Mouse (Mus musculus) common myeloid progenitor, adult 5-6 weeks (primary cell): ENCODE measurements around the gene Pcid2. TPM values are rescaled to one million over a fixed set of nuclear protein-coding genes. Genes with fewer than 3 reads are reported as not detected.

Source experiments
- ATAC-seq: replicated peaks from 2 replicates; pipeline ENCODE4 v1.8.0; 2016; ENCODE audit warnings: low read depth, mild to moderate bottlenecking, moderate TSS enrichment, inconsistent platforms; ENCODE audit not compliant: poor library complexity, severe bottlenecking
- total RNA-seq: library from RNA; stranded (forward); fragments of 200-1000, 187-1606 nt; gene quantifications from 2 replicates; pipeline ENCODE4 v1.2.3, GENCODE M21; 2017

Pcid2 gene
- total RNA-seq: 22.3 and 27.2 TPM in 2 replicates

DNA sequence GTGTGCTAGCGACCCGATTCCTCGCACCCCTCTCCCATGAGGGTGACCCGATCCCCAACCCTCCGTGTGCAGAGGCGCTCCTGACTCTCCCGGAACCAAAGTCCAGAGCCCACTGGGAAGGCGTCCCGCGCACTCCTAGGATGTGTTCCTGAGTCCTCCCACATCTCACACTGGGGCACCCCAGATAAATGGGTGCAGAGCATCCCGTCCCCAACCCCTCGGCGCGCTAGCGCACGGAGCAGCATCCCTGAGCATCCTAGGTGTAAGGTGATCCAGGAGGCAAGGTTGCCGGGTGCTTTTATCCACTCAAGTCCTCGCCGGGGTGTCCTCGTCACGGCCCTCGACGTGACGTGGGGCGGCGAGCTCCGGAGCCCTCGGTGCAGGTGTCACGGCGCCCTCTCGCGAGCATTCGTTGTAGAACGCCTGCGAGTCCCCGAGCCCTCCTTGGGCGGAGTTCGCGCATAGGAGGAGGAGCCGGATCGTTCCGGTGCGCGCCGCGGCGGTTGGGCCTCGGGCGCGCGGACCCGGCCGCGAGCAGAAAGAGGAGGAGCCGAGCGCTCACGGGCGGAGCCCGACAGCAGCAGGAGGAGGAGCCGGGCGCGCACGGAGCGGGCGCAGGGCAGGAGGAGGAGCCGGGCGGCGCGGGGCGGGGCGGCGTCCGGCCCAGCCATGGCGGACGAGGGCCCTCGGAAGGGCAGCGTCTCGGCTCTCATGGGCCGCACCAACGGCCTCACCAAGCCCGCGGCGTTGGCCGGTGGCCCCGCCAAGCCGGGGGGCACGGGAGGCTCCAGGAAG is at the start of gene Pcid2, which contains the start of gene Cul4a:
Pcid2 (minus strand) TSS at position 373 of the 795 bp plus-strand sequence.
Cul4a (plus strand) TSS at position 535 of the 795 bp plus-strand sequence.
- peak; percentile 86 for ATAC-seq

DNA sequence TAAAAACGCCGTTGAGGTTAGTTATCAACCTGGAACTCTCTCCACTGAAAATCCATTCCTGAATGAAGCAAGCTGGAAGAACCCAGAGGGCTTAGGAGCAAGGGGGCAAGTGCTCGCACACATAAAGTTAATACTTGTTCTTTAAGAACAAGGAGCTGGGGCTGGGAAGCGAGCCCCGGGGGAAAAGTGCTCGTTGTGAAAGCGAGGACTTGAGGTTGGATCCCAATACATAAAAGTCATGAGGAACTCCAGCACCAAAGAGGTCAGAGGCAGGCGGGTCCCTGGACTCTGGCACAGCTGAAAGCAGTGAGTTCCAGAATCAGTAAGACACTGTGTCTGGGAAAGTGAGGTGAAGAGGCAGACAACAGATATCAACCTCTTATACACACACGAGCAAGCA is 48.8 kb upstream of the Pcid2 start:
- no peak for ATAC-seq

DNA sequence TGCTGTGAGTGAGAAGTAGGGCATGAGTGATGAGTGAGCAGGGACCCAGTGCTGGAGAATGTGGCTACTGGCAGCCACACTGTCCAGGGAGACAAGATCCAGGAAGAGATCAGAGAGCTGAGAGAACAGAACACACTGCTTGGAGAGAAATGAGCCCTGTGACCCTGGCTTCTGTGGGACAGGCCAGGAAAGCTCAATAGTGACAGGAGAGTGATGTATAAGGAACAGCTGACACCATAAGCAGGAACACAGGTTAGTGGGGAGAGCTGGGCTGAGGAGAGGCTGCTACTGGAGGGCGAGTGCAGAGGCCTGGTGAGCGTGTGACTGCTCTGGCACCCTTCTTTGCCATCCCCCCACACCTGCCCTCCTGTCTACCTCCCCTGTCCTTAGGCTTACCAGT is 45.7 kb upstream of the Pcid2 start:
- no peak for ATAC-seq

DNA sequence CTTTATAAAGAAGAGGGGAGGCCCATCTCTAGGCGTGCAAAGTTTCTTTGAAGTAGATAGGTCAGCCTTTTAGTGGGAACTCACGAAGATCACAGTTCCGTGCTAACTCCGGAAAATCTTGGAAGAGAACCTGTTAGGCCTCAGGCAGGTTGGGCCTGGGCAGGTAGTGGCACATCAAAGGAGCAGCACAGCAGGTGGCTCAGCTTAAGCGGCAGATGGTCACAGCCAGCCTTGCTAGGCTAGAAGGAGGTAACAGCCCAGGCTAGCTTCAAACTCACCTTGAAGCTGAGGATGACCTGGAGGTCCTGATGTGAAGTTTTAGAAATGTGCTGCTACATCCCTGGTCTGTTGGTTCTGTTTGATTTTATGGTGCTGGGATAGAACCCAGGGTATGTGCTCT is 44.6 kb upstream of the Pcid2 start:
- no peak for ATAC-seq

DNA sequence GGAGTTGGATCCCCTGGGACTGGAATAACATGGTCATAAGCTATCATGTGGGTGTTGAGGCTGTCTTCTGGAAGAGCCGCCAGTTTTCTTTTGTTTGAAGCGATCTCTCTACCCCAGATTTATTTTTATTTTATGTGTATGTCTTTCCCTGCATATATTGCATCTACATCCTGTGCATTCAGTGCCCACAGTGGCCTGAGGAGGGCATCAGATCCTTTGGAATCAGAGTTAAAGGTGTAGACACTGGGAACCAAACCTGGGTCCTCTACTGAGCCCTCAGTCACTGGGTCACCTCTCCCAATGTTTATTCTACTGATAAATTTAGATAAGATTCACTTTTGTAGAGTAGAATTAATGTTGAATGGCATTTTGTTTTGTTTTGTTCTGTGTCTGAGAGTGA is 44.0 kb upstream of the Pcid2 start:
- ATAC-seq: no peak

DNA sequence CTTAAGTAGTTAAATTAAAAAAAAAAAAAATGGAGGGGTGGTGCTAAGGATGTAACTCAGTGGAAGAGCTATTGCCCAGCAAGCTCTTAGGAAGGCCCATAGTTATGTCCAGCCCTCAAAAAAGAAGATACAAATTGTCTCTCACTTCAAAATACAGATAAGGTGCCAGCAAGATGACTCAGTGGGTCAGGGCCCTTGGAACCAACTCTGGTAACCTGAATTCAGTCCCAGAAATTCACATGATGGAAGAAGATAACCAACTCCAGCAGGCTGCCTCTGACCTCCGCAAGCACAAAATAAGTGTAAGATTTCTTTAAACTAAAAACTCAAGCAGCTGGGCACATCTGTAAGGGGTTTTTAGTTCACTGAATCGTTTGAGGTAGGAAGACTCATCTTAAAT is 43.2 kb upstream of the Pcid2 start:
- no peak for ATAC-seq

DNA sequence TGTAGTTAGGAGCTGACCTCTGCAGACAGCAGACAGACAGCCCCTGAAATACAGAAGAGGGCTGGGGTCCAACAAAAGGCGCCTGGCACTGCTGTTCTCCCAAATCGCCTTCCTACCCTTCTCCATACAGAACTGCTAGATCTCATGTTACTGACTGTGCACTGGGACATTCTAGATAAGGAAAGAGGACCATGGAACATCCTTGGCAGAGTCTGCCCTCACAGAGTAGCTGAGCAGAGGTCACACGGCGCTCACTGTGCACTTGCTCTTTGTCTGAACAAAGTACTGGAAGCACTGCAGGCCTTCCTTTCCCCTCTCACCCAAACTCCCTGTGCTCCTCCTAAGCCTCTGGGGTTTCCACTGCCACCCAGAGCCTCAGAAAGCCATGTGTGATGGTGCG is 36.4 kb upstream of the Pcid2 start:
- no peak for ATAC-seq

DNA sequence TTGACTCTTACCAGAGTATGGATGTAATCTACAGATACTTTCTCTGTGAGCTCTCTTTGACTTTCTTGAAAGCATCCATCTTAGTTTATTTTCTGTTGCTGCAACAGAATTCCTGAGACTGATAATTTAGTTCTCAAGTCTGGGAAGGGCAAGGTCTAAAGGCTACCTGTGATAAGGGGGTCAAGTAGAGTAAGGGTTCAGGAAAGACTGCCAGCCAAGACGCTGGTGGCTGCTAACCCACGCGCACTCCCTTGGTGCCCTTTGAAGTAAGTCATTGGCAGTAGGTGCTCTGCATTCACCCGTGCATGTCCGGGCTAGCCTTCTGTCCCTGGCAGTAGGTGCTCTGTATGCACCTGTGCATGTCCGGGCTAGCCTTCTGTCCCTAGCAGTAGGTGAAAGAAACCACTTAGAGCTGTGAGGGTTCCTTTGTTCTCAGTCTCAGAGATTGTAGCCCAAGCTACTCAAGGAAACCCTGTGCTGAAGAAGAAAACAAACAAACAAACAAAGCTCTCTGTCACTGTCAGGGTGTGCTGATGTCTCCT is 34.5 kb upstream of the Pcid2 start:
- ATAC-seq: no peak

DNA sequence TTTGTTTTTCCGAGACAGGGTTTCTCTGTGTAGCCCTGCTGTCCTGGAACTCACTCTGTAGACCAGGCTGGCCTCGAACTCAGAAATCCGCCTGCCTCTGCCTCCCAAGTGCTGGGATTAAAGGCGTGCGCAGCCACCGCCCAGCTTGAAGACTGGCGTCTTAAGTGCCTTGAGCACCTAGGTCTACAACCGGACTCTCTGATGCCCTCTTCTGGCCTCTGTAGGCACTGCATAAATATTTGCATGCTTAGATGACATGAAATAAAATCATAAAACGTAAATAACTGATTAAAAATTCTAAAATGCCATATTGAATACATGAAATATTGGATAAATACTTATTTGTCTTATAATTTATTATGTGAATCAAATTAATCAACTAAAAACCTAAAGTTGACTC is 27.0 kb upstream of the Pcid2 start:
- peak; percentile 87 for ATAC-seq

DNA sequence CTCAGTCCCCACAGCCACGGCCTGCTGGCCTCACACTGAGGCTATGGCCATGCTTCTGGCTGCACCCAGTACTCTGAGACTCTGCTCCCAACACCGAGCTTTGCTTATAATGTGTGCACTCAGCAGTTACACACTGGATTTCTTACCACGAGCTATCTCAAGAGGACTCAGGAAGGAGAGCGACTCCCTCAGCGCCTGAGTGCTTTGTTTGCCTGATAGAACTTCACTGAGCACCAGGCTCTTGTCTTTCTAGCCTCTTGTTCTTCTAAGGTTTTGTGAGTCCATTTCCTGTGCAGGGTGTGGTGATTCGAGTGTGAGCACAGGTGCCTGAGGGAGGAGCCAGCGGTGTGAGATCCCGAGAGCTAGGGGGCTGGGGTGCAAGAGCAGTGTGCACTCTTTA is 19.6 kb upstream of the Pcid2 start:
- no peak for ATAC-seq

DNA sequence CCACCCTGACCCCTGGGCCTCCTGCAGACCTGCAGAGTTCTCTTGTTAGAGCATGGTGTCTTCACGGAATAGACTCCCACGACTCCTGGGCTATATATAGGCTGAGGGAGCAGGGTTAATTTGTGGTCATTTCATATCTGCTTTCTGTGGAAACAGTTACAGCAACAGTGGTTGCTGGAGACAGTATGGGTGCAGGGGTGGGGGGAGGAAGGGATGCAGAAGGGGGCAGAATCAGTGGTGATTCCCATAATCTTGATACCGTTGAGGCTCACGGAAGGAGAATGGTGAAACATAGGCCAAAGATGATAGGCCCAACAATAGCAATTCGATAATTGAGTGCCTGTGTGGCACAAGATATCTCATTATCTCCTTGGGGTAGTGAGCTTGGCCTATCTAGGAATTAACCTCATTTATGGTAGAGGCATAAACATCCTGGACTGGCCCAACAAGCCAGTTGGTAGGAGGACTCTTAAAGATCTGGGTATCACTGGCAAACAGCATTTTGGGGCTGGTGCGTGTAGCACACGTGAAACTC is 17.7 kb upstream of the Pcid2 start:
- ATAC-seq: peak; percentile 62

DNA sequence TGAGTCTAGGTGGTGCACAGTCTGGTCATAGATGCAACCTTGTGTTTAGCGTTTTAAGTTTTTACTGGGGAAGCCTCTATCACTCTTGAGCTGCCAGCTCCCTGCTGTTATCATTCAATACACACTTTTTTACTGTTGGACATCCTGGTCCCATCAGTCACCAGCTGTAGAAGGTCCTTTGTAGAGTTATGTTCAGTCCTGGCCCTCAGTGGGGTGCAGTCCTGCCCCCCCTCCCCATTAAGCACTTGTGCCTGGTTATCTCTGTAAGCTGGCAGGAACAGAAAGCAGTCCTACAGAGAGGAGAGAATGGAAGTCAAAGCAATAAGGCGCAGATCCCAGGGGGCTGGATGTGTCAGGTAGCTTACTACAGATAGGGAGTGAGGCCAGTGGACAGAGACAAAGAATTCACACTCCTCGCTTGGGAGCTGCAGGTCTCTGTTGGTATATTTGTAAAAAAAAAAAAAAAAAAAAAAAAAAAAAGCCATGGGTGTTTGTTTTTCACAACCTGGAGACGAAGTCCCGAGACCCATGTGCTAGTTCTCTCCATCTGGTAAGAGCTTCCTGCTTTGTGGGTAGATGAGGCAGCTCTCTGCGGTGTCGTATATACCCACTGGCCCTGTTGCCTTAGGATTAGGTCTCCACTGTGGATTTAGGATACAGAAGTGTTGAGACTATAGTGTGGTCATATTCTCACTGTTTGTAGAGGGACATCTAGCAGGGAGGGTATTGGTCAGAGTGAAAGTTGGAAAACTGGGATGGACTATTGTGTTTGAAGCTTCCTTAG is 15.8 kb upstream of the Pcid2 start:
- ATAC-seq: peak; percentile 57

DNA sequence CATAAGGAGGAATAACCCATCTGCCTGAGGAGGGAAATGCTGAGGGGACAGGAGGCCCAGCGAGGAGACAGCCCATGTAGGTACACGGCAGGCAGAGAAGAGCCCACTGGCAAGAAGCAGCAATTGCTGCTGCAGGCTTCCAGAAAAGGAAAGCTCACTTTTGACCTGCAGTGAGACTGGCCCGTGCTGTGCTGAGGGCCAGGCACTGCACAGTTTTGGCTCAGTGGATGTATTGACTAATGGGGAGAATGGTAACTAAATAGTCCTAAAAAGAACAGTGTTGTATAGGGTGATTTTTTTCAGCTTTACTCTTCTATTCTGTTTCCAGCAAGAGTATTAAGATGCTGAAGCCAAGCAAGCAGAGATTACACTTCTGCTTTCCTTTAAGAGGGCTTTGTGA is 13.3 kb upstream of the Pcid2 start:
- ATAC-seq: no peak

DNA sequence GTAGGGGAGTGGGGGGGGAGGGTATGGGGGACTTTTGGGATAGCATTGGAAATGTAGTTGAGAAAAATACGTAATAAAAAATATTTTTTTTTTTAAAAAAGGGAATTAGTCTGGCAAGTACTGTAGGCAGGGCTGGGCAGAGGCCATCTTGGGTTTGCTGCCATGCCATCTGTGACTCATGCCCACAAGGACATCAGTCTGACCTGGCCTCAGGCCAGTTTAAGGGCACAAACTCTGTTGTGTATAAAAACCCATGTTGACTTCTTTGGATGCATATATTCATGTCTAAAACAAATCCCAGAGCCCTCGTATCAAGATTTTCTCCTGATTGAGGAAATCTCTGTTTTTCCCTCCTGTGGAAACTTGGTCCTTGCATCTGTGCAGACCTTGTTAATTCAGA is 11.8 kb upstream of the Pcid2 start:
- no peak for ATAC-seq

DNA sequence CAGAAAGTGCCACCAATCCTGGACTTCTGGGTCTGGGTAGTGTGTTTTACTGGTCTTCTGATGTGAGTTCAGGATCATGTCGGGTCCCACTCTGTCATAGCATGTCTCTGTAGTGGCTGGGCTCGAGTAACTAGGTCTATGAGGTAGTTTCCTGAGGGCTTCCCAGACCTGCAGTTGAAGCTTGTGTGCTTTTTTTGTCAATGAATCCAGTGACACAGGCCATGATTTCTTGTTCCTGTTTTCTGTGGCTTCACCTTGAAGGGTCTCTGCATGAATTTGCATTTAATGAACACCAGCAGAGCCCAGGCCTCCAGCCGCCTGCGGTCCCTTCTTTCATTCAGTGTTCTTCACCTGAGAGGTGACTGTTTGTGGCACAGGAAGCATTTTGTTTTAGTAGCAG is 8.0 kb upstream of the Pcid2 start:
- no peak for ATAC-seq

DNA sequence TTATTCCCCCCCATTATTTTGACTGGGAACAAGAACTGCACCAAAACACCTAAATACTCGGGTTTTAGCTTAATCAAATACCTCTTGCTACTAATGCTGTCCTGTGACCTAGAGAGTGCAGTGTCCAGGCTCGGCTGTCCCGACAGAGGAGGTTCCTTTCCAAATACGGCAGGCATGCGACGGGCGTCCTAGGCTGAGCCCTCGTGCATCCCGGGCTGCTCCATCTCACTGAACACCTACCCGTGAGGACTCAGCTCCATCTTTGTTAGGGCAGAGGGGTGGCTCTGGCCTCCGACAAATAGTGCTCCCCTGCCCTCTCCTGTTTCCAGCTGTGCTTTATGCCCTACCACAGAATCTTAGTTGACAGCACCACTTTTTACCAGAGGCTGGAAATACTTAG is 6.7 kb upstream of the Pcid2 start:
- no peak for ATAC-seq

DNA sequence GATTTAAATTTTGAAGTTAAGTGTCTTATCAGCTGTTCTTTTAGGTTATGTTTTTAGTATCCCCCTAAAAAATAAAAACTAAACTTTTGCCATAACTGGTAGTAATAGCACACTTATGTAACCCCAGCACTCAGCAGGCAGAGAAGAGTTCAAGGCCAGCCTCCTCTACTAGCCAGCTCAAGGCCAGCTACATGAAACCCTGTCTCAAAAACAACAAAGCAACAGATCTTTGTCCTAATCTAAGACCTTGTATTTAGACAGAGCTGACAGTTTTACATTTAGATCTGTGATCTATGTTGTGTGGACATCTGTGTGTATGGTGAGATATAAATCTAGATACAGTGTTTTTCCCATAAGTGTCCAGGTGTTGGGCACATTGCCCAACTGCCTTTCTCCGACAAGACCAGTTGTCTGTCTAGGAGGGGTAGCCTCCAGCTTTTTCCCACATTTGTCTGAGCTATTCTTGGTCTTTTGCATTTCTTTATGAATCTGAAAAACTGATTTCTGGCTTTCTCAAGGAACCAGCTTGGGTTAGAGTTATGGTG is 4.2 kb upstream of the Pcid2 start:
- no peak for ATAC-seq

DNA sequence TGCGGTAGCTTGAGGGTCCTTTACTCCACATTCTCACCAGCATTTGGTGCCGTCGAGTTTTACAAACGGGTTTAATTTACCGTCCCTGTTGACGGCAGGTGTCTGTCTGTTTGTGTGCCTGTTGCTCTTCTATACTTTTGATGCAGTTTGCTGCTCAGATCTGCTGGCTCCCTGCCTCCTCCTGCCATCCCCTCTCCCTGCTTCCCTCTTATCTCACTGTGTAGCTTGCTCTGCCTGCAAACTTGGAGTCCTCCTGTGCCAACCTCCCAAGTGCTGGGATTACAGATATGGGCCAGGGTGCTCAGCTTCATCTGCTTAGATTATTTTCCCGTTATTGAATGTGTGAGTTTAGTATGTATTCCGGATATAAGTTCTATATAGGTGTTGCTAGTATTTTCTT is 3.7 kb upstream of the Pcid2 start:
- no peak for ATAC-seq

DNA sequence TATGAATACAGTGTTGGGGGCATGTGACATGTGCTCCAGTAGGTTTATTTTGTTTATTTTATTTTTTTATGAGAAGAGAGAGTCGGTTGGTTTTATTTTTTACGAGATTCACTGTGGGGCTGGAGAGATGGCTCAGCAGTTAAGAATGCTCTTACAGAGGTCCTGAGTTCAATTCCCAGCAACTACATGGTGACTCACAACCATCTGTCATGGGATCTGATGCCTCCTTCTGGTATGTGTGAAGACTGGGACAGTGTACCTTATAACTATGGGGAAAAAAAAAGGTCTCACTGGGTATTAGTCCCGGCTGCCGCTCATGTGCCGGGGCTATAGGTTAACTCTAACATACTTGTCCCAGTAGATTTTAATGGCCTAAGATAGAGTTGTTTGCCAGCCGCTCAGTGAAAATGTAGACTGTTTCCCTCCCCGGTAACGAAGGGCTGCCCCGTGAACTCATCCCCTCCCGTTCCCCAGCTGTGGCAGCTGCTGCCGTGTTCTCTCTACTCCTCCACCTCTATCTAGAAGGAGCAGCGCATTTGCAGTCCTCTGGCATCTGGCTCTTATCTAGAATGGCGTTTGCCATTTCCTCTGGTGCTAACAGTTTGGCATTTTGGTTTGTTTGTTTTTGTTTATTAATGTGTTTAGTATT is 2.9 kb upstream of the Pcid2 start:
- no peak for ATAC-seq

DNA sequence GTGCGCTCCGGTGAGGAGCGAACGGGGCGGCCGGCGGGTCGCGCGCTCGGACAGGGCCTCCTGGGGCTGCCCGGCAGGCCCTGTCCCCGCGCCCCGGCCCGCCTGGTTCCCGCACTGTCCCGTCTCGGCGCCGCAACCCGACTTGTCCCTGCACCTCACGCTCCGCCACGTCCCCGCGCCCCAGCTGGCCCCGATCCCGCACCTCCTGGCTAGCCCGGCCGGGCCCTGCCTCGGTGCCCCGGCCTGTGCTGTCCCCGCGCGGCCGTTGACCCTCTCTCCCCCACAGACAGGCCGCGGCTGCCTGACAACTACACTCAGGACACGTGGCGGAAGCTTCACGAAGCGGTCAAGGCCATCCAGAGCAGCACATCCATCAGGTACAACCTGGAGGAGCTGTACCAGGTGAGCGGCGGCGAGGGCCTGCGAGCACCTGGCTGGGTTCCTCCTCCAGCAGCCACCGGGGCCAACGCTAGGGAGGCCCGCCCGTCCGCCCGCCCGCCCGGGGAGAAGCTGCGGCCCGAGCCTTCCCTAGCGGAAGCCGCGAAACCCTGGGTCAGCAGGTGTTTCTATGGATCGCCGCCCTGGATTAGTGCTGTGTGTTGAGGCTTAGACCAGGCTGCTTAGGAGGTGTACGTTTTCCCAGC is 771 bp upstream of the Pcid2 start:
- ATAC-seq: no peak
